Mouse (Mus musculus) activated CD4-positive, CD25-positive, alpha-beta regulatory T cell, adult 9 weeks (primary cell): ENCODE measurements around the gene Med20. TPM values are rescaled to one million over a fixed set of nuclear protein-coding genes. Genes with fewer than 3 reads are reported as not detected.

Experiments
- polyA plus RNA-seq: library from polyadenylated mRNA; unstranded; fragments of 100-300 nt; shearing (Covaris generic); gene quantifications from one replicate; pipeline ENCODE4 v1.2.1, GENCODE M21; 2017

Gene Med20
- 44.2 TPM for polyA plus RNA-seq

GRCm38 (mm10) chr17:47610849-47611660, at the start of gene Med20, which contains the start of the genes Bysl and Gm20517:
Gene Med20 (plus strand): TSS chr17:47611582.
Gene Bysl (minus strand): TSS chr17:47611492.
Gene Gm20517 (plus strand): TSS chr17:47611589.

GRCm38 (mm10) chr17:47630678-47631065, 19.3 kb downstream of the Med20 start, which contains the start of gene Usp49:
Gene Usp49 (plus strand): TSS chr17:47630690.

Other genes starting within 250 kb of the Med20 start
- gene Mrps10, start 242.7 kb upstream of the Med20 start, polyA plus RNA-seq = 42.8 TPM
- gene Guca1b, start 226.2 kb upstream of the Med20 start, polyA plus RNA-seq = 2.2 TPM
- gene Guca1a, start 211.0 kb upstream of the Med20 start, polyA plus RNA-seq = not detected
- gene AI661453, start 175.0 kb upstream of the Med20 start, polyA plus RNA-seq = not detected
- not detected for gene 1700001C19Rik, start 174.2 kb upstream of the Med20 start, polyA plus RNA-seq
- gene Taf8, start 109.3 kb upstream of the Med20 start, polyA plus RNA-seq = 56.7 TPM
- 273 TPM for gene Ccnd3, start 106.5 kb upstream of the Med20 start, polyA plus RNA-seq
- 19.4 TPM for gene Bysl, start 90 bp upstream of the Med20 start, polyA plus RNA-seq
- 0.75 TPM for gene Gm20517, start within 50 bp of the Med20 start, polyA plus RNA-seq
- 0.32 TPM for gene Usp49, start 19.1 kb downstream of the Med20 start, polyA plus RNA-seq
- 274 TPM for gene Tomm6, start 76.8 kb downstream of the Med20 start, polyA plus RNA-seq
- 0.16 TPM for gene Frs3, start 77.4 kb downstream of the Med20 start, polyA plus RNA-seq
- not detected for gene Gm21981, start 82.9 kb downstream of the Med20 start, polyA plus RNA-seq
- not detected for gene Prickle4, start 83.2 kb downstream of the Med20 start, polyA plus RNA-seq
- gene Pgc, start 115.3 kb downstream of the Med20 start, polyA plus RNA-seq = not detected
- gene Tfeb, start 125.4 kb downstream of the Med20 start, polyA plus RNA-seq = 15.9 TPM
- gene Mdfi, start 223.1 kb downstream of the Med20 start, polyA plus RNA-seq = not detected